Mouse (Mus musculus) activated CD4-positive, CD25-positive, alpha-beta regulatory T cell, adult 9 weeks (primary cell): ENCODE results near the gene Gm7879. TPM values are rescaled to one million over a fixed set of nuclear protein-coding genes. Genes with fewer than 3 reads are reported as not detected.

Experiments used
- polyA plus RNA-seq: library from polyadenylated mRNA; unstranded; fragments of 100-300 nt; shearing (Covaris generic); gene quantifications from one replicate; pipeline ENCODE4 v1.2.1, GENCODE M21; 2017

Gene Gm7879
- polyA plus RNA-seq: 1.3 TPM

DNA sequence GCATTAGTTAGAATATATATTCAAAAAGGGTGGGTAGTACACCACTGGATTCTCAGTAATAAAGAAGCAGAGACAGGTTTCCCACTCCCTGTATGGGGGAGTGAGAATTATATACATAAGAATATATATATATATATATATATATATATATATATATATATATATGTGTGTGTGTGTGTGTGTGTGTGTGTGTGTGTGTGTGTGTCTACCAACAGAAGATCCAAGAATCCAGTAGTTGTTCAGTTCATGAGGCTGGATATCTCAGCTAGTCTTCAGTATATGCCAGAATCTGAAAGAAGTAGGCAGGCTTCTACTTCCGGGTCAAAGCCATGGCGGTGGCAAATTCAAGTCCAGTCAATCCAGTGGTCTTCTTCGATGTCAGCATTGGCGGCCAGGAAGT lies at the start of gene Gm7879:
Gene Gm7879, plus strand, starts transcription at position 301 of the 400 bp plus-strand sequence.

DNA sequence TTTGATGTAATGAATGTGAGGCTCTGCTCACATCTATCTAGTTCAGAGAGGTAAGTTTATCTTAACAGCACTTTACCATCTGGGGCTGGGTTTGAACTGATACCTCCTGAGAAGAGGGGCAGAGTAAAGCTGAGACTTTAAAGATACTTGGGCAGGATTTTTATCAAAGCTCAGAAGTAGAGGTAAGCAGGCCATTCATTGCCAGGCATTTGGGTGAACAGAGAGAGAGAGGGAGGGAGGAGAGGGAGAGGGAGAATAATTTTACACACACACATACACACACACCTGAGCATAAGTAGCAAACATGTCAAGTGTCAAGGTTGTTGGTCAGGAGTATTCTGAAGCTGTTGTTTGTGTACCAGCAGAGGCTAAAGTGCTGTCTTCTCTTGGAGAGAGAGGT lies 44.7 kb upstream of the Gm7879 start, which contains the start of gene Cd38:
Gene Cd38, plus strand, starts transcription at position 301 of the 400 bp plus-strand sequence.

Other genes starting within 250 kb of the Gm7879 start
- gene Bst1, start 94.3 kb upstream of the Gm7879 start, polyA plus RNA-seq: not detected
- 74.2 TPM for gene Fbxl5, start 91.5 kb upstream of the Gm7879 start, polyA plus RNA-seq
- gene Cd38, start 44.6 kb upstream of the Gm7879 start, polyA plus RNA-seq: 39.4 TPM
- gene Fgfbp1, start 68.6 kb downstream of the Gm7879 start, polyA plus RNA-seq: not detected
- gene Prom1, start 188.9 kb downstream of the Gm7879 start, polyA plus RNA-seq: 0.46 TPM